Mouse (Mus musculus) neural tube, embryonic 14.5 days (tissue): ENCODE data around the gene Gdap1l1. TPM values are rescaled to one million over a fixed set of nuclear protein-coding genes. Genes with fewer than 3 reads are reported as not detected.

Source experiments
- ATAC-seq: fragments of 200-750 bp; cut with Nextera tagmentation; 2 replicates; pipeline ENCODE4 v1.8.0; 2017; ENCODE audit warnings: low read depth, mild to moderate bottlenecking, moderate TSS enrichment, moderate library complexity
- H3K27ac ChIP-seq: fragments of 300-500 bp; sonication (generic); 2 replicates; pipeline ENCODE4 v1.5.1; 2014; ENCODE audit warnings: low read depth, mild to moderate bottlenecking, control low read depth, low read length, moderate library complexity, mixed read lengths
- H3K27me3 ChIP-seq: fragments of 300-500 bp; sonication (generic); 2 replicates; pipeline ENCODE4 v1.6.1; 2014; ENCODE audit warnings: low read length; ENCODE audit not compliant: control insufficient read depth, insufficient read depth
- H3K36me3 ChIP-seq: fragments of 300-500 bp; sonication (generic); 2 replicates; pipeline ENCODE4 v1.6.1; 2014; ENCODE audit warnings: low read length, mixed read lengths; ENCODE audit not compliant: control insufficient read depth, insufficient read depth
- H3K4me1 ChIP-seq: fragments of 300-500 bp; sonication (generic); 2 replicates; pipeline ENCODE4 v1.6.1; 2014; ENCODE audit warnings: low read length; ENCODE audit not compliant: control insufficient read depth, insufficient read depth
- H3K4me2 ChIP-seq: fragments of 300-500 bp; sonication (generic); 2 replicates; pipeline ENCODE4 v1.6.1; 2014; ENCODE audit warnings: mild to moderate bottlenecking, low read depth, low read length, control low read depth
- H3K4me3 ChIP-seq: fragments of 300-500 bp; sonication (generic); 2 replicates; pipeline ENCODE4 v1.5.1; 2014; ENCODE audit warnings: low read depth, low read length, control low read depth, mixed read lengths
- H3K9ac ChIP-seq: fragments of 300-500 bp; sonication (generic); replicated peaks from 2 replicates; pipeline ENCODE4 v1.6.1; 2014; ENCODE audit warnings: low read depth, mild to moderate bottlenecking, control low read depth, low read length, mixed read lengths
- H3K9me3 ChIP-seq: fragments of 300-500 bp; sonication (generic); 2 replicates; pipeline ENCODE4 v1.6.1; 2016; ENCODE audit warnings: low read length; ENCODE audit not compliant: control insufficient read depth
- WGBS: fragments of 180-500 bp; shearing (Covaris S2); extraction: QIAGEN DNeasy Blood & Tissue Kit; methylation state at CpG from one replicate; pipeline ENCODE4 v1.1.7; 2014; 5-methylcytosine and 5-hydroxymethylcytosine counted together
- polyA plus RNA-seq: library from polyadenylated mRNA; unstranded; fragments of >200 nt; fragmentation: Nextera tagmentation; extraction: Ambion mirVana; gene quantifications from 2 replicates; pipeline ENCODE4 v1.2.1, GENCODE M21; 2014

Gdap1l1 gene
- polyA plus RNA-seq, 1 experiment from 2014 or later, result 115 TPM

DNA sequence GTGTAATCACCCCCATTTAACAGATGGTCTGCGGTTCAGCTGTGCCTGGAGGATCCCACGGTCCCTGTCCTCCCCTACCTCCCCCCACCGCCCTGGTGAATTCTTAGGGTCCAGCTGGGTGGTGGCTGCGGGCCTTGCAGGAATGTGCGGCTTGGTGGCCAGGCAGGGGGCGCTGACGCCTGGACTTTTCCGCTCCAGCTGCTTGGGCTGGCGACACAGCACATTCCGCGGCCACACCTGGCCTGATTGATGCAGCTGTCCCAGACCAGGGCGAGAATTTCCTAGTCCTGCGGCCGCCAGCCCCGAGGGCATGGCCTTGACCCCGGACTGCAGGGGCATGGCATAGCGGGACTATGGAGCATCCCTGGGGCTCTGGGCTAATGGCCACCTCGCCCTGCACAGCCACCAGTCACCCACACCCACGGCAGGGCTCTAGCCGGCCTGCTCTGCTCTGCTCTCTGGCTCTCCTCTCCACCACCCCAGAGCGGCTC lies 43.3 kb downstream of the Gdap1l1 start:
- no peaks in the 10 kb centered on the region for H3K9me3 ChIP-seq
- 0 out of 2 replicates have a peak, but pooled peaks cover 3% of the 10 kb centered on the region for H3K27me3 ChIP-seq
- H3K27ac ChIP-seq, result no peak overlapping the region
- H3K36me3 ChIP-seq, result no peaks in the 10 kb centered on the region
- H3K4me3 ChIP-seq, result peak overlapping the region; percentile 16; the same call in 1 of the 2 replicates
- H3K9ac ChIP-seq, result peak overlapping the region; percentile 37; the same call in 1 of the 2 replicates
- H3K4me2 ChIP-seq, result peak overlapping the region; percentile 47
- peaks cover 4% of the 10 kb centered on the region; the same call in 1 of the 2 replicates for H3K4me1 ChIP-seq
- ATAC-seq, result peak; percentile 34; the same call in 1 of the 2 replicates
- under 1% methylated on average over 21 of the region's 21 CpGs for WGBS

DNA sequence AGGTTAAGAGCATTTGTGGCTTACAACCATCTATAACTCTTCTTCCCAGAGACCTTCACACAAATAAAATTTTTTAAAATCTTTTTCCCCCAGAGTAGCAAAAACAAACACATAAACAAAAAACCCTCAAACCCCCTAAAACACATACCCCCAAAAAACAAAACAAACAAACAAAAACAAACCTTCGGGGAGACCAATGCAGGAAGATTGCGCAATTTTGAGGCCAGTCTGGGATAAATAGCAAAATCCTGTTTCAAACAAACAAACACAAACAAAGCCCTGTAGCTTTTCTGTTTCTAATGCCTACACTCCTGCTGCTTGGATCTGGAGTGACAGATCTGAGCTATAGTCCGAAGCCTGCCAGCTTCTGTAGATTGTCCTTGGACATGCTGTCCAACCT lies 49.1 kb downstream of the Gdap1l1 start:
- Histone ChIP-seq H3K4me3 (no peak overlapping the region), H3K4me2 (no peak overlapping the region), H3K36me3 (no peaks in the 10 kb centered on the region), H3K9ac (no peak overlapping the region), H3K27ac (no peak overlapping the region), H3K9me3 (no peaks in the 10 kb centered on the region), H3K4me1 (no peaks in the 10 kb centered on the region), H3K27me3 (no peaks in the 10 kb centered on the region)
- 93% methylated on average over 3 of the region's 3 CpGs for WGBS
- ATAC-seq, result no peak

- Histone ChIP-seq H3K36me3 (no peaks in the 10 kb centered on the region), H3K27ac (no peak overlapping the region), H3K9me3 (no peaks in the 10 kb centered on the region), H3K9ac (no peak overlapping the region), H3K4me2 (no peak overlapping the region), H3K27me3 (no peaks in the 10 kb centered on the region), H3K4me3 (no peak overlapping the region), H3K4me1 (no peaks in the 10 kb centered on the region)
- WGBS, result 63% methylated on average over 5 of the region's 5 CpGs
- no peak for ATAC-seq
Observed at GRCm38 (mm10) chr2:163489725-163490291, 51.5 kb downstream of the Gdap1l1 start.

DNA sequence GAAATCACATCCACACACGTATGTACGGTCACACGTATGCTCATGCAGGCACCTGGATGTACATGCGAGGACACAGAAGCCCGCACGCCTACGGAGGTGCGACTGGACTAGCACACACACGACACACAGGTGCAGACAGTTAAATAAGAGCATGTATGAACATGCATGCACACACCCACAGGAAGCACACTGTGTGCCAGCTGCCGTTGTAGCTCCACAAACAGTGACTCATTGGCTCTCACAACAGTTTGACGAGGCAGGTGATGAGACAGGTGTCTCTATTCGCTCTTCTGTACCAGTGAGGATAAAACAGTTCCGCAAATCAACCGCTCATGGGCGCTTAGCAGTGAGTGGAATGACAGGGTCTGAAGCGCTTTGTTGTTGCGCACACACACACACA lies 52.4 kb downstream of the Gdap1l1 start:
- no peaks in the 10 kb centered on the region for H3K4me1 ChIP-seq

DNA sequence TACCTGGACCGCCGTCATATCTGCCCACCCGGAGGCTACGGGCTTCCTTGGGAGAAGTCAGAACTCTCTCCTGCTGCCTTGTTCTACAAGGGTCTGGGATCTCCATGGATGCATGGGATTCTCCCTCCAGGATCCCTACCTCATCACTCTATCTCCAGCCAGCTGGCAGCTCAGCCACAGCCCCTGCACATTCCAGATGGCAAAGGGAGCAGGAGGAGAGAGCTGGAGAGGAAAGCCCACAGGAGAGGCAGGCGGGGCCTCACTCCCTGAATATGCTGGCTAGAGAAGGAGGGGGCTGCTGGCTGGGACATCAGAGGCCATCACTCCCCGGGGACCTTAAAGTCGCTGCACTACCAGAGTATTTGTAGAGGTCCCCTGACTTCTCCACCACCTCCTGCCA lies 53.1 kb downstream of the Gdap1l1 start:
- ATAC-seq, result no peak
- H3K4me3 ChIP-seq, result no peak overlapping the region
- no peak overlapping the region for H3K9ac ChIP-seq
- no peaks in the 10 kb centered on the region for H3K9me3 ChIP-seq
- H3K4me2 ChIP-seq, result no peak overlapping the region
- no peaks in the 10 kb centered on the region for H3K4me1 ChIP-seq
- H3K27me3 ChIP-seq, result no peaks in the 10 kb centered on the region
- 63% methylated on average over 6 of the region's 7 CpGs for WGBS
- H3K27ac ChIP-seq, result no peak overlapping the region; the same call in 1 of the 2 replicates
- H3K36me3 ChIP-seq, result no peaks in the 10 kb centered on the region

More for the DNA sequence above, 52.4 kb downstream of the Gdap1l1 start:
- Histone ChIP-seq H3K27me3 (no peaks in the 10 kb centered on the region), H3K27ac (no peak overlapping the region), H3K9me3 (no peaks in the 10 kb centered on the region), H3K36me3 (no peaks in the 10 kb centered on the region), H3K4me2 (no peak overlapping the region), H3K4me3 (no peak overlapping the region), H3K9ac (no peak overlapping the region)
- WGBS, result 93% methylated on average over 17 of the region's 17 CpGs
- no peak for ATAC-seq

DNA sequence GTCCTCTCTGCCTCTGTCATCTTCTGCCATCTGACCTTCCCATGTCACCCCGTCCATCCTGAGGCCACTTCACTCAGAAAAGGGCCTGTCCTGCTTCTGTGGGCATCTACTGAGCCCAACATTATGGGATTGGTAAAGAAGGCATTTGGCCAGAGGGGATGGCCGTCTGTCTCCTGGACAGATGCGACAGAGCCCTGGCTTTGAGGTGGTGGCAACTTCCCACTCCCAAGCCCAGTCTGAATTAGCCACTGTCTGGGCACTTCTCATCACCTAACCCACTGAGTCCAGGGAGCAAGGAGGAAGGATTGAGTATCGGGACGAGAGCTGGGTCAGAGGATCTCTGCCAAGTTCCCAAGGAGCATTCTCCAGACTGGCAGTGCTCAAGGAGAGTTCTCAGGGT lies 53.7 kb downstream of the Gdap1l1 start, which contains the start of gene R3hdml:
R3hdml (plus strand) TSS at position 301 of the 400 bp plus-strand sequence.
- H3K4me2 ChIP-seq, result no peak within 1 kb of the TSS
- H3K27me3 ChIP-seq, result no peaks in the 10 kb centered on the region
- H3K4me3 ChIP-seq, result no peak within 1 kb of the TSS
- no peak for ATAC-seq
- H3K9ac ChIP-seq, result no peak within 1 kb of the TSS
- H3K9me3 ChIP-seq, result no peaks in the 10 kb centered on the region
- WGBS, result 77% methylated on average over 5 of the region's 5 CpGs
- H3K4me1 ChIP-seq, result no peaks in the 10 kb centered on the region
- no peaks in the 10 kb centered on the region for H3K36me3 ChIP-seq
- H3K27ac ChIP-seq, result no peak within 1 kb of the TSS; the same call in 1 of the 2 replicates

DNA sequence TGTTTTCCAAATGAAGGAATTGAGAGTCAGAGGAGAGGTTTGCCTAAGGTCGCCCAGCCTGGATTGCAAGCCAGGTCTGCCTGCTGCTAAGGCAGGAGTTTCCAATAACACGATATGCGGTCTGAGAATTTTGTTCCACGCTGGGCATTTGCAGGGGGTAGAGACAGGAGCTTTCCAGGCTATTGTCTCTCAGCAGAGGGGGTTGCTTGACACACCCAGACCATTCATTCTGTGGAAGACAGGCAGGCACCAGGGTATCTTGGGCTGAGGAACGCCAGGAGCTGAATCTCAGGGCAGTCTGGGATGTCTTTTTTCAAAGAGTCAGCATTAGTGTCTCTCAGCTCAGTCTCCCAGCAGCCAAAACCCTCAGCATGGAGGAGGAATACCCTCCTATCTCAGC lies 54.8 kb downstream of the Gdap1l1 start:
- Histone ChIP-seq H3K4me2 (no peak overlapping the region), H3K4me1 (no peaks in the 10 kb centered on the region), H3K27me3 (no peaks in the 10 kb centered on the region), H3K27ac (no peak overlapping the region), H3K4me3 (no peak overlapping the region), H3K9me3 (no peaks in the 10 kb centered on the region), H3K9ac (no peak overlapping the region), H3K36me3 (no peaks in the 10 kb centered on the region)
- no peak for ATAC-seq
- WGBS, result 20% methylated on average over 5 of the region's 5 CpGs

- Histone ChIP-seq H3K4me1 (no peaks in the 10 kb centered on the region), H3K36me3 (no peaks in the 10 kb centered on the region), H3K9ac (no peak overlapping the region), H3K9me3 (no peaks in the 10 kb centered on the region), H3K4me3 (no peak overlapping the region), H3K4me2 (no peak overlapping the region), H3K27ac (no peak overlapping the region), H3K27me3 (no peaks in the 10 kb centered on the region)
- WGBS, result 64% methylated on average over 5 of the region's 5 CpGs
- ATAC-seq, result no peak
Observed at GRCm38 (mm10) chr2:163493976-163494375, 55.7 kb downstream of the Gdap1l1 start.

GRCm38 (mm10) chr2:163494456-163494855 lies 56.2 kb downstream of the Gdap1l1 start:
- Histone ChIP-seq H3K4me1 (no peaks in the 10 kb centered on the region), H3K4me3 (no peak overlapping the region), H3K4me2 (no peak overlapping the region), H3K27me3 (no peaks in the 10 kb centered on the region), H3K27ac (no peak overlapping the region), H3K36me3 (no peaks in the 10 kb centered on the region), H3K9ac (no peak overlapping the region), H3K9me3 (no peaks in the 10 kb centered on the region)
- 58% methylated on average over 6 of the region's 6 CpGs for WGBS
- ATAC-seq, result no peak
